16 mouse cellular contexts compared by ENCODE assay signal in the genomic region with DNA sequence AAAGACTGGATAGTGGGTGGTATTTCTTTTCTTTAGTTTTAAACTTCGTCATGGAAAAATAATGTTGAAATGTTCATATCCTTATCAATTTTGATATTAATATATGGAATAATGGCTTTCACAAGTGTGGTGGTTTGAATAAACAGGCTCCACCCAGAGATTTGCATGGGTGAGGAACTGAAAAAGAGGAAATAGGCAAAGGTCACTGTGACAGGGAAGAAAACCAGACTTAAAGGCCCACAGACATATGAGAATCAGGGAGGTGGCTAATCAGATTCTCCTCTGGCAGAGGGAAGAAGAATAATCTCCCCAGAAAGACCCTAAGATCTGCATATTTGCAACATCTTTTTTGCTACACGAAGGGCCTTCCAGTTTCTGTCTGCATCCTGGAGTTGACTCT.
"Had no signal": no experiment of that assay in that cellular context is flagged by ENCODE, and none has a peak within 500 bp of the region (broad histone marks: within the 10 kb centered on the region; RNA-seq: fewer than 3 reads in every experiment).

No protein-coding gene starts in this region.

- H3K4me3 ChIP-seq: left cerebral cortex, adult 2 months; limb, embryonic 10.5 days; liver, embryonic 13.5 days; lung, embryonic 15.5 days; midbrain, embryonic 15.5 days; neural tube, embryonic 13.5 days had no signal

- H3K27ac ChIP-seq: left cerebral cortex, adult 2 months; limb, embryonic 10.5 days; liver, embryonic 13.5 days; lung, embryonic 15.5 days; midbrain, embryonic 15.5 days; neural tube, embryonic 13.5 days had no signal

- H3K9ac ChIP-seq: liver, embryonic 13.5 days; liver, postnatal 0 days; lung, embryonic 15.5 days; midbrain, embryonic 15.5 days; neural tube, embryonic 13.5 days had no signal

- DNase-seq: kidney, adult 11 months; kidney, postnatal 10 days; kidney, postnatal 4 days; liver, embryonic 13.5 days; liver, postnatal 0 days; retina, postnatal 1 day; right cerebral cortex, postnatal 4 days; spleen, adult 18-20 months; thymus, adult 18-20 months; thymus, postnatal 14 days had no signal

- H3K4me2 ChIP-seq: liver, embryonic 13.5 days; lung, embryonic 15.5 days; midbrain, embryonic 11.5 days; midbrain, embryonic 15.5 days; neural tube, embryonic 13.5 days had no signal

- H3K27me3 ChIP-seq: liver, embryonic 13.5 days; lung, embryonic 15.5 days; midbrain, embryonic 15.5 days; neural tube, embryonic 13.5 days had no signal

- H3K4me1 ChIP-seq: limb, embryonic 10.5 days; liver, embryonic 13.5 days; lung, embryonic 15.5 days; midbrain, embryonic 15.5 days; neural tube, embryonic 13.5 days had no signal

- H3K9me3 ChIP-seq: limb, embryonic 10.5 days; liver, embryonic 13.5 days; lung, embryonic 15.5 days; midbrain, embryonic 15.5 days; neural tube, embryonic 13.5 days had no signal

- H3K36me3 ChIP-seq: limb, embryonic 10.5 days; liver, embryonic 13.5 days; lung, embryonic 15.5 days; midbrain, embryonic 15.5 days; neural tube, embryonic 13.5 days had no signal

- ATAC-seq: liver, postnatal 0 days; midbrain, embryonic 15.5 days had no signal
